Mouse (Mus musculus) liver, embryonic 13.5 days (tissue): Measurements from ENCODE around the gene Eqtn. TPM values are rescaled to one million over a fixed set of nuclear protein-coding genes. Genes with fewer than 3 reads are reported as not detected.

Source experiments
- ATAC-seq: fragments of 200-750 bp; cut with Nextera tagmentation; 2 replicates; pipeline ENCODE4 v1.8.0; 2017; ENCODE audit warnings: low read depth, mild to moderate bottlenecking, moderate number of reproducible peaks, moderate library complexity
- DNase-seq: peaks from one replicate; pipeline ENCODE4 v3.0.0; 2022
- H3K27ac ChIP-seq: fragments of 300-500 bp; sonication (generic); 2 replicates; pipeline ENCODE4 v1.5.1; 2015; ENCODE audit warnings: moderate library complexity, mild to moderate bottlenecking, inconsistent platforms
- H3K27me3 ChIP-seq: fragments of 300-500 bp; sonication (generic); 2 replicates; pipeline ENCODE4 v1.6.1; 2015; ENCODE audit warnings: mild to moderate bottlenecking, inconsistent platforms
- H3K36me3 ChIP-seq: fragments of 300-500 bp; sonication (generic); 2 replicates; pipeline ENCODE4 v1.6.1; 2015; ENCODE audit warnings: mild to moderate bottlenecking, inconsistent platforms
- H3K4me1 ChIP-seq: fragments of 300-500 bp; sonication (generic); replicated peaks from 2 replicates; pipeline ENCODE4 v1.6.1; 2015; ENCODE audit warnings: inconsistent platforms
- H3K4me2 ChIP-seq: fragments of 300-500 bp; sonication (generic); 2 replicates; pipeline ENCODE4 v1.6.1; 2015; ENCODE audit warnings: inconsistent platforms, mild to moderate bottlenecking, moderate library complexity
- H3K4me3 ChIP-seq: fragments of 300-500 bp; sonication (generic); replicated peaks from 2 replicates; pipeline ENCODE4 v1.5.1; 2015; ENCODE audit warnings: mild to moderate bottlenecking, inconsistent platforms
- H3K9ac ChIP-seq: fragments of 300-500 bp; sonication (generic); 2 replicates; pipeline ENCODE4 v1.6.1; 2015; ENCODE audit warnings: mild to moderate bottlenecking, inconsistent platforms
- H3K9me3 ChIP-seq: fragments of 300-500 bp; sonication (generic); replicated peaks from 2 replicates; pipeline ENCODE4 v1.6.1; 2016; ENCODE audit warnings: inconsistent platforms
- WGBS: fragments of 180-500 bp; shearing (Covaris S2); methylation state at CpG from one replicate; pipeline ENCODE4 v1.1.7; 2015; ENCODE audit not compliant: insufficient replicate concordance; 5-methylcytosine and 5-hydroxymethylcytosine counted together
- polyA plus RNA-seq: library from polyadenylated mRNA; unstranded; fragments of >200 nt; fragmentation: Nextera tagmentation; extraction: Ambion mirVana; gene quantifications from 2 replicates; pipeline ENCODE4 v1.2.1, GENCODE M21; 2015

The Eqtn gene
- not detected in 2 replicates for polyA plus RNA-seq

DNA sequence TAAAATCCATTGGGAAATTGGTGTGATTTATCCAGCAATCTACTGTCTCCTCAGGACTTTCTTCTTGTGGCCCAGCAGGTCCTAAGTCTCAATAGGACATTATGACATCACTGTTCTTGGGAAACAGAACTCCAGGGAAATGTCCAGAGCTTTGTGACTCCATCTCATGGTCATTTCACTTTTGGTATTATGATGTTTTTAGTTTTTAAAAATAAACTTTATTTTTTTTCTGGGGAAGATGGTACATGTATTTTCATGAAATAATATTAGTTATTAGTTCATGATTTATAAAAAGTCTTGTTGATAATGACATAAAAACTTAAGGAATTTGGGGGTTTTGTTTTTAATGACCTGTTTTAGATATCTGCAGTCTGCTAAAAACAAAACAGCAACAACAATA is at the start of gene Eqtn:
TSS of gene Eqtn (minus strand) at position 101 of the 400 bp plus-strand sequence.
- no peak for ATAC-seq
- Histone ChIP-seq H3K4me2 (no peak within 1 kb of the TSS), H3K4me1 (no peaks in the 10 kb centered on the region), H3K27me3 (no peaks in the 10 kb centered on the region), H3K4me3 (no peak within 1 kb of the TSS), H3K27ac (no peak within 1 kb of the TSS), H3K9ac (no peak within 1 kb of the TSS), H3K9me3 (no peaks in the 10 kb centered on the region), H3K36me3 (no peaks in the 10 kb centered on the region)
- no peak for DNase-seq

DNA sequence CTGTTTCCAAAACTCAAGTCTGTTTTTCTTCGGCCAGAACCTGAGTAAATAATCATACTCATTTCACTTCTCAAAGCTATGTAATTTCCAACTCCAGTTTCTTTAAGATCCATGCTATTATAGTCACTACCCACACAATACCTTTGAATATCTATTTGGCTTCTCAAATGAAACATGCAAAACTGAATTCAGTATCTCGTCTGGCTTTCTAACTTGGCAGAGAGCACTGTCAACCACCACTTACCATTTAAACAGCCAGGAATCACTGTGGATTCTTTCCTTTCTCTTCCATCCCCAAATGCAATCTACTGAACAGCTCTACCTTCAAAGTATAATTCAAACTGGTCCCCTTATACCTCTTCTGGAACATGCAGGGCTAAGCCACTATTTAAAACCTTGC is 44.7 kb upstream of the Eqtn start:
- Histone ChIP-seq H3K4me3 (no peak overlapping the region), H3K4me2 (no peak overlapping the region), H3K27ac (no peak overlapping the region), H3K9ac (no peak overlapping the region), H3K9me3 (no peaks in the 10 kb centered on the region), H3K36me3 (peaks cover 37% of the 10 kb centered on the region), H3K27me3 (no peaks in the 10 kb centered on the region), H3K4me1 (peaks cover 20% of the 10 kb centered on the region)
- DNase-seq (no peak), ATAC-seq (no peak)
- 74% methylated on average over 2 of the region's 2 CpGs for WGBS

DNA sequence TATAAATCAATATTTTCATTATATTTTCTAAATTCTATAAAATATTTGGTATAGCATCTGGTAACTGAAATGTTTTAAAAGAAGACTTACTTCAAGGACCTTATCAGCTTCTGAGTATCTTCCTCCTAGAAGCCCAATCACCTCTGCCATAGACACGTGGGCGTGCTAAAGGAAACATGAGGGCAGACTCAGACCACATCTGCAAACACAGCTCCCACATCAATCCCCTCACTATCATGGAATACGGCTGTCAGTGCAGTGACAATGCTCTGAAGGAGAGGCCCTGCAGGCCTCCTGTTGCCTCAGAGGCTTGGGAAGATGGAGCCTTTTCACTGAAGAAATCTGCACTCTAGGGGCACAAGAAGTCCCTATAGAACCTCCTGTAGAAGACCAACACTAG is 24.1 kb upstream of the Eqtn start:
- Histone ChIP-seq H3K4me3 (no peak overlapping the region), H3K4me1 (no peaks in the 10 kb centered on the region), H3K27me3 (no peaks in the 10 kb centered on the region), H3K27ac (no peak overlapping the region), H3K4me2 (no peak overlapping the region), H3K9me3 (no peaks in the 10 kb centered on the region), H3K36me3 (peaks cover 59% of the 10 kb centered on the region), H3K9ac (no peak overlapping the region)
- DNase-seq = no peak
- no peak for ATAC-seq
- 54% methylated on average over 3 of the region's 3 CpGs for WGBS

DNA sequence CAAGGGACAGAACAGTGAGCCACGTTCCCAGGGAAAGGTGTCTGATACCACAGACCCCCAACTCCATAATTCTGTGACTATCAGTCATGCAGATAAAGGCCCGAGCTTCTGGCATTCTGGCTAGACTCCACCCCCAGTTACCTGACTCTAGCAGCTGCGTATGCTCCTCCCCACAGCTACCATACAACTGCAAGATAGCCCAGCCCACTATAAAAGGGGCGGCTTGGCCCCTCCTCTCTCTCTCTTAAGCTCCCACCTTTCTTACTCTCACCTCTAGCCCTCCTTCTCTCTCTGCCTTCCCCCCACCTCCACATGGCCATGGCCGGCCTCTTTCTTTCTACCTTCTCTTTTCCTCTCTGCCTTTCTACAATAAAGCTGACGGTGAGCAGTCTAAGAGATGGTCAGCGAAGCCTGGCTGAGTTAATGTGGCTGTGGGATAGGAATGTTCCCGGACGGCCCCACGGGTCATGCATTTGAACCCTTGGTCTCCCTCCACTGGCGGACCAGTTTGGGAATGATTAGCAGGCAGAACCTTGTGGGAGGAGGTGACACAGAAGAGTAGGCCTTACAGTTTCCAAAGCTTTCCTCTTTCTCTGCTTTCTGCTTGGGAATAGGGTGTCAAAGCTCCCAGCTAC is 12.7 kb upstream of the Eqtn start:
- H3K4me3 ChIP-seq = no peak overlapping the region
- no peak for DNase-seq
- no peak for ATAC-seq
- no peaks in the 10 kb centered on the region for H3K4me1 ChIP-seq
- H3K9ac ChIP-seq = no peak overlapping the region
- no peaks in the 10 kb centered on the region for H3K9me3 ChIP-seq
- no peaks in the 10 kb centered on the region for H3K27me3 ChIP-seq
- peaks cover 35% of the 10 kb centered on the region for H3K36me3 ChIP-seq
- H3K27ac ChIP-seq = no peak overlapping the region
- 67% methylated on average over 11 of the region's 11 CpGs for WGBS
- no peak overlapping the region for H3K4me2 ChIP-seq

DNA sequence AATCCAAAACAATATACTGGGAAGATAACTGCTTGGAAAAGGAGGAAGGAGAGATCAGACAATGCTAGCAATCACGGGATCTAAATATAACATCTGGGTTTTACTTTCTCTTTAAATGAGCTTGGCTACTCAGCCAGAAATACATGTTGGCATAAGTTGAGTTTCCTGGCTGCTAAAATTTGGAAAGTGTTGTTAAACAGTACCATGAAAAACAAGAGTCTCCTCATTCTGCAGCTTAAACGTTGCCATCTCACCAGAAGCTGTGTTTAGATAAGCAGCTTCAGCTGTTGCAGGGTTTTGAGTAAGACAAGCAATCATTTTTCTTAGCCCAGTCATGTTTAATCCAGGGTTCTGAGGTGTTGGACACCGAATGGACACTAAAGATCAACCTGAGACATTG is 26.9 kb downstream of the Eqtn start:
- no peak overlapping the region for H3K9ac ChIP-seq
- 26% methylated on average over 3 of the region's 3 CpGs for WGBS
- no peaks in the 10 kb centered on the region for H3K9me3 ChIP-seq
- no peaks in the 10 kb centered on the region for H3K36me3 ChIP-seq
- no peaks in the 10 kb centered on the region for H3K27me3 ChIP-seq
- H3K27ac ChIP-seq = no peak overlapping the region
- DNase-seq (no peak), ATAC-seq (no peak)
- H3K4me2 ChIP-seq = no peak overlapping the region
- no peaks in the 10 kb centered on the region for H3K4me1 ChIP-seq
- H3K4me3 ChIP-seq = no peak overlapping the region

DNA sequence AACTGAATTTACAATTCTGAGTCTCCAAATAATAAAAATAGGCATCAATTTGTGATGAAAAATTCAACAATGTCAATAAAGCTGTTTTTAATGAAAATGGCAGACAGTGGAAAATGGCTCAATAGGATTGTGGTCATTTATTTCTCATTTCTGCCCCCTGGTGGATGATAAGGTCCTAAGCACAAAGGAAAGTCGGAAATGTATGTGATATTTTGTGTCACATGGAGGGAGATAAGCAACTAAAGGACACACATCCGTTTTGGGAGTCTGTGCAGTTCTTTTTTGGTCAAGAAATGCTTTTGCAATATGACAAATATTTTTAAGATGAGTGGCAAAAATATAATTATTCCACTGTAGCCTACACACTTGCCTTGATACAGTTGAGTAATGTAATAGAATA is 27.9 kb downstream of the Eqtn start:
- H3K9ac ChIP-seq = no peak overlapping the region
- no peak overlapping the region for H3K4me3 ChIP-seq
- ATAC-seq (no peak), DNase-seq (no peak)
- H3K36me3 ChIP-seq = no peaks in the 10 kb centered on the region
- no peaks in the 10 kb centered on the region for H3K27me3 ChIP-seq
- no peaks in the 10 kb centered on the region for H3K4me1 ChIP-seq
- 5% methylated on average over 2 of the region's 2 CpGs for WGBS
- no peak overlapping the region for H3K4me2 ChIP-seq
- H3K27ac ChIP-seq = no peak overlapping the region
- no peaks in the 10 kb centered on the region for H3K9me3 ChIP-seq

Other genes with a start within 250 kb of the Eqtn start
- 4.3 and 6.1 TPM in 2 replicates for gene Tek, start 189.6 kb downstream of the Eqtn start, polyA plus RNA-seq
- 8.3 and 10.5 TPM in 2 replicates for gene Mysm1, start 50.3 kb upstream of the Eqtn start, polyA plus RNA-seq
- 5.9 and 6.4 TPM in 2 replicates for gene Jun, start 123.4 kb upstream of the Eqtn start, polyA plus RNA-seq